Mouse (Mus musculus): ENCODE data around the gene Ube2z.

DNA sequence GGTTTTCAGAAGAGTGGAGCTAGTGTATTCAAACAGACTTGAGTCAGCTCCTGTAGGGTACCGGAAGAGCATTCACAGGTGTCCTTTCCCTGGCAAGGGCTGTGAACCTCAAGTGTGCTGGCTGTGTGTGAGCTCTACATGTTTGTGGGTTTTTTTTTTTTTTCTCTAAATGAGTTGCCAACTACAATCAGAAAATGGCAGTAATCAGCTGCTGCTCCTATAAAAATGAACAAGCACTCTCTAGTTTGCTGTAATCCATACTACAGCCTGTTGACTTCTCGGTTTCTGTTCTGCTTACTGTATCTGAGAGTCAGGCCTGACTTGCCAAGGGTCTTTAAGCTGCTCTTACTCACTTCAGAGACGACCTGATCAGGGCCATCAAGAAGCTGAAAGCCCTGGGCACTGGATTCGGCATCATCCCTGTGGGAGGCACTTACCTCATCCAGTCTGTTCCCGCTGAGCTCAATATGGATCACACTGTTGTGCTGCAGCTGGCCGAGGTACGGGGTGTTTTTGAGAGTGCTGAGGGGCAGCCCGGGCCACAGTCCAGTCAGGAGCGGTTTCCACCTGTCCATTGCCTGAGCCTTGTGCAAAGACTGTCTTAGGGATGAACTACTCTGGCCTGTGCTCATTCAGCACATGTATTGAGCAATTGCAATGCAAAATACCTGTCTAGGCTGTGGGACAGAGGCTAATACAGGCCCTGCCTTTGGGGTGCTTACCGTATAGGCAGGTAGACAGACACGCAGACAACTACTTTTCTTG is 20.2 kb downstream of the Ube2z start:
- no peak for TF ChIP-seq POLR2A (IDR thresholded peaks at IDR 0.05; ENCODE audit: control insufficient read depth, extremely low read depth, insufficient read depth, low read length, poor library complexity)
- no peak for TF ChIP-seq CTCF (IDR thresholded peaks at IDR 0.05; ENCODE audit: borderline replicate concordance, control insufficient read depth, extremely low read depth, insufficient read depth, low read length, poor library complexity)
